Mouse (Mus musculus) myocyte (in vitro differentiated cells): Measurements from ENCODE around the gene Gm10717.
"Not testable (repeated sequence)": the region's sequence is repeated elsewhere in the genome, so short reads cannot be mapped to it uniquely, and the experiment has no call there.

Source experiments
- MAX ChIP-seq: IDR thresholded peaks from one replicate; pipeline ENCODE4 v1.6.1; 2011; ENCODE audit warnings: low read depth, mild to moderate bottlenecking, control low read depth
- POLR2A ChIP-seq: IDR thresholded peaks from one replicate; pipeline ENCODE4 v1.6.1; 2011; ENCODE audit warnings: low read depth, mild to moderate bottlenecking, control low read depth, moderate library complexity; ENCODE audit not compliant: insufficient read length
- REST ChIP-seq: IDR thresholded peaks from one replicate; pipeline ENCODE4 v1.6.1; 2011; ENCODE audit warnings: mild to moderate bottlenecking, control low read depth, moderate library complexity; ENCODE audit not compliant: insufficient read depth, insufficient read length

DNA sequence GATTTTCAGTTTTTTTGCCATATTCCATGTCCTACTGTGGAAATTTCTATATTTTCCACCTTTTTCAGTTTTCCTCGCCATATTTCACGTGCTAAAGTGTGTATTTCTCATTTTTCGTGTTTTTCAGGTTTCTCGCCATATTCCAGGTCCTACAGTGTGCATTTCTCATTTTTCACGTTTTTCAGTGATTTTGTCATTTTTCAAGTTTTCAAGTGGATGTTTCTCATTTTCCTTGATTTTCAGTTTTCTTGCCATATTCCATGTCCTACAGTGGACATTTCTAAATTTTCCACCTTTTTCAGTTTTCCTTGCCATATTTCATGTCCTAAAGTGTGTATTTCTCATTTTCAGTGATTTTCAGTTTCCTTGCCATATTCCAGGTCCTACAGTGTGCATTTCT, 919 bp downstream of the Gm10717 start:
- TF ChIP-seq REST, POLR2A, MAX: not testable (repeated sequence)
